Mouse (Mus musculus) small intestine, adult 2 months (tissue): ENCODE measurements around the gene Sidt2. TPM values are rescaled to one million over a fixed set of nuclear protein-coding genes. Genes with fewer than 3 reads are reported as not detected.

ENCODE experiments used
- H3K27ac ChIP-seq: fragments of 200-500 bp; 2 replicates; pipeline ENCODE4 v1.5.1; 2012; ENCODE audit warnings: low read depth, low read length, control low read depth, inconsistent platforms; ENCODE audit not compliant: insufficient read depth
- H3K27me3 ChIP-seq: fragments of 200-500 bp; 2 replicates; pipeline ENCODE4 v1.6.1; 2012; ENCODE audit warnings: mild to moderate bottlenecking, moderate library complexity, low read length, inconsistent platforms; ENCODE audit not compliant: control insufficient read depth, insufficient read depth
- H3K36me3 ChIP-seq: fragments of 200-500 bp; 2 replicates; pipeline ENCODE4 v1.6.1; 2012; ENCODE audit warnings: mild to moderate bottlenecking, low read length, control low read depth, inconsistent platforms; ENCODE audit not compliant: control insufficient read depth, insufficient read depth
- H3K4me1 ChIP-seq: fragments of 200-500 bp; 2 replicates; pipeline ENCODE4 v1.6.1; 2012; ENCODE audit warnings: low read length, inconsistent platforms, mixed read lengths; ENCODE audit not compliant: control insufficient read depth, insufficient read depth, insufficient read length
- H3K4me3 ChIP-seq: fragments of 200-500 bp; 2 replicates; pipeline ENCODE4 v1.5.1; 2012; ENCODE audit warnings: low read depth, mild to moderate bottlenecking, control low read depth, inconsistent platforms, low read length, moderate library complexity
- CTCF ChIP-seq: fragments of 200-500 bp; IDR thresholded peaks from 2 replicates; pipeline ENCODE4 v1.5.1; 2012; ENCODE audit warnings: low read depth, mild to moderate bottlenecking, control low read depth, inconsistent platforms, low read length, moderate library complexity, mixed read lengths; ENCODE audit not compliant: insufficient replicate concordance, insufficient read length; ENCODE audit errors: extremely low read depth
- POLR2A ChIP-seq: fragments of 200-500 bp; IDR thresholded peaks from 2 replicates; pipeline ENCODE4 v1.6.1; 2012; ENCODE audit warnings: low read depth, mild to moderate bottlenecking, control low read depth, inconsistent platforms, low read length, moderate library complexity
- WGBS: fragments of 180-500 bp; shearing (Covaris S2); methylation state at CpG from one replicate; pipeline ENCODE4 v1.1.7; 2018; 5-methylcytosine and 5-hydroxymethylcytosine counted together
- polyA plus RNA-seq: library from polyadenylated mRNA; depleted of rRNA; stranded (reverse); fragments of >200 nt; gene quantifications from 2 replicates; pipeline ENCODE4 v1.2.3, GENCODE M21; 2012

Sidt2 gene
- polyA plus RNA-seq, 1 experiment: 348 TPM

- TF ChIP-seq POLR2A (no peak), CTCF (no peak)
- Histone ChIP-seq H3K4me3 (no peak overlapping the region), H3K36me3 (peaks cover 87% of the 10 kb centered on the region), H3K4me1 (peaks cover 4% of the 10 kb centered on the region; the same call in 1 of the 2 replicates), H3K27me3 (no peaks in the 10 kb centered on the region), H3K27ac (no peak overlapping the region)
- WGBS: 92% methylated on average over 16 of the region's 16 CpGs
These were observed 8.7 kb downstream of the Sidt2 start for GRCm38 (mm10) chr9:45946182-45946871.

- no peaks in the 10 kb centered on the region for H3K27me3 ChIP-seq
- no peak overlapping the region for H3K27ac ChIP-seq
- no peak for TF ChIP-seq CTCF
- TF ChIP-seq POLR2A: no peak
- H3K4me3 ChIP-seq: no peak overlapping the region
- peaks cover 90% of the 10 kb centered on the region for H3K36me3 ChIP-seq
- H3K4me1 ChIP-seq: peaks cover 4% of the 10 kb centered on the region; the same call in 1 of the 2 replicates
- 81% methylated on average over 13 of the region's 13 CpGs for WGBS
These were observed 9.3 kb downstream of the Sidt2 start for GRCm38 (mm10) chr9:45945721-45946120.

DNA sequence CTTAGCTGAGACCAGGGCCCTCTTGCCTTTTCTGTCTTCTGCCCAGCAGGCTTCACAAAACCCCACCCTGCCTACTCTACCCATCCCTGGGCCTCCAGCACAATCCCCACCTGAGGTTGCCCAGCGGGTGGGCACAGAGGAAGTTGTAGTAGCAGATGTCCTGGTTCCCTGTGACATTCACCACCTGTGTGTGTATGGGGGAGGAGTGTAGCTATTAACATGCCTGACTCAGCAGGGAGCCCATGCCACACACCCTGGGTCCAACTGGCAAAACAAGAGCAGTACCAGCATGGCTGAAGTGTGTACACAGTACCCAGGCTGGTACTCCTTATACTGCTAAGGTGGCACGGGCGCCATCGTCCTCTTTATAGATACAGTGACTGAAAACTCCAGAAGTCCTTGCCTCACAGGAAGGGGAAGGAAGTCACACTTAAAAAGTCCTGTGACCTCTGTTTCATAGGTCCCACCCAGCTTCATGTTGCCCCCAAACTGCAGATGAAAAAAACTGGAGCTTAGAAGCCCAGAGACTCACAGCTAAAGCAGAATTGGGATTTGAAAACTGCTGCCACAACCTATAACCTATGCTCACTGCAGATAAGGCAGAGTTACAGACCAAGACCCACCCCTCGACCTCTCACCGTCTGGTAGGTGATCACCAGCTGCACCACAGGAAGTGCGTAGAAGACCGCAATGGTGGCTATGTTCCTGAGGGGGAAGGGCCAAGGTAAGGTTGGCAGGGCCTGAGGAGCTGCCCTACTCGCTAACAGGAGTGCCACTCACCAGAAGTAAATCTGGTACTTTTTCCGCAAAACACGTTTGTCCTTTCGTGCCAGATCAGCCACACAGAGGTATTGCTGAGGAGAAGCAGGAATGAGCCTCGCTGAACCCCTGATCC lies 10.3 kb downstream of the Sidt2 start:
- 81% methylated on average over 13 of the region's 13 CpGs for WGBS
- Histone ChIP-seq H3K27me3 (no peaks in the 10 kb centered on the region), H3K36me3 (peaks cover 83% of the 10 kb centered on the region), H3K27ac (peak overlapping the region; percentile 32), H3K4me1 (peaks cover 4% of the 10 kb centered on the region; the same call in 1 of the 2 replicates), H3K4me3 (no peak overlapping the region)
- TF ChIP-seq POLR2A (no peak), CTCF (no peak)

DNA sequence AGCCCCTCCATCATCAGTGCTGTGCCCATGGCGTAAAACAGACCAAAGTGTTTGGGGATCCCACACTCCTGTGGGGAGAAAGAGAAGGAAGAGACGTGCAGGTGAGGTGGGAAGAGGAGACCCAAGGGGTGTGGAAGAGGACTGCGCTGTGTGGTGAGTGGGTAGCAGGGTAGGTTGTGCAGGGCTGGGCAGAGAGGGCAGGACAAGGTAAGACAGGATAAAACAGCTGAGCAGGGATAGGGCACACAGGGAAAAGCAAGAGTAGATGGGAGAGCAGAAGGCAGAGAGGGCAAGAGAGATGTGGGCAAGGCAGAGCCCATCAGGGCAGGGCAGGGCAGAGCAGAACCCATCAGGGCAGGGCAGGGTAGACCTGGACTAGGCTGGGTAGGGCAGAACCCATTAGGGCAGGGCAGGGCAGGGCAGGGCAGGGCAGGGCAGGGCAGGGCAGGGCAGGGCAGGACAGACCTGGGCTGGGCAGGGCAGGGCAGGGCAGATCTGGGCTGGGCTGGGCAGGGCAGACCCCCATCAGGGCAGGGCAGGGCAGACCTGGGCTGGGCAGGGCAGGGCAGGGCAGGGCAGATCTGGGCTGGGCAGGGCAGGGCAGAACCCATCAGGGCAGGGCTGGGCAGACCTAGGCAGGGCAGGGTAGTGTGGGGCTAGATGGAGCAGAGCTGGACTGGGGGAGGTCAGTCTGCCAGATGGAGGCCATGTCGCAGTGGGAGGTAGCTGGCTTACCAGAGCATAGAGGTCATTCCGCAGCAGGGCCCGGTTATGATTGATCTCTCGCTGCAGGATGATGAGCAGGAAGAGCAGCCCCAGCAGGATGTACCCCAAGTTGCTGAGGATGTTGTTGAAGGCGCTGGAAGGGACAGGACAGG lies 11.2 kb downstream of the Sidt2 start:
- TF ChIP-seq POLR2A (no peak), CTCF (no peak)
- Histone ChIP-seq H3K27ac (peak overlapping the region; percentile 32), H3K27me3 (no peaks in the 10 kb centered on the region), H3K36me3 (peaks cover 81% of the 10 kb centered on the region), H3K4me1 (peaks cover 4% of the 10 kb centered on the region; the same call in 1 of the 2 replicates), H3K4me3 (no peak overlapping the region)
- WGBS: 92% methylated on average over 8 of the region's 8 CpGs

- Histone ChIP-seq H3K36me3 (peaks cover 85% of the 10 kb centered on the region), H3K27me3 (no peaks in the 10 kb centered on the region), H3K4me3 (no peak overlapping the region), H3K27ac (no peak overlapping the region), H3K4me1 (peaks cover 4% of the 10 kb centered on the region; the same call in 1 of the 2 replicates)
- TF ChIP-seq CTCF: no peak
- WGBS: 96% methylated on average over 8 of the region's 8 CpGs
These were observed 12.1 kb downstream of the Sidt2 start for GRCm38 (mm10) chr9:45942916-45943315.

GRCm38 (mm10) chr9:45942464-45942863 lies 12.6 kb downstream of the Sidt2 start:
- H3K4me3 ChIP-seq: no peak overlapping the region
- peaks cover 4% of the 10 kb centered on the region; the same call in 1 of the 2 replicates for H3K4me1 ChIP-seq
- H3K27ac ChIP-seq: no peak overlapping the region
- 90% methylated on average over 16 of the region's 16 CpGs for WGBS
- H3K27me3 ChIP-seq: no peaks in the 10 kb centered on the region
- H3K36me3 ChIP-seq: peaks cover 82% of the 10 kb centered on the region
- TF ChIP-seq CTCF: no peak
- TF ChIP-seq POLR2A: no peak

GRCm38 (mm10) chr9:45941329-45941888 lies 13.6 kb downstream of the Sidt2 start:
- Histone ChIP-seq H3K27ac (no peak overlapping the region), H3K36me3 (peaks cover 72% of the 10 kb centered on the region), H3K27me3 (no peaks in the 10 kb centered on the region), H3K4me1 (peaks cover 4% of the 10 kb centered on the region; the same call in 1 of the 2 replicates), H3K4me3 (no peak overlapping the region)
- WGBS: 76% methylated on average over 18 of the region's 18 CpGs
- TF ChIP-seq POLR2A (no peak), CTCF (no peak)
